9 mouse cellular contexts compared by ENCODE assay signal in the genomic region with DNA sequence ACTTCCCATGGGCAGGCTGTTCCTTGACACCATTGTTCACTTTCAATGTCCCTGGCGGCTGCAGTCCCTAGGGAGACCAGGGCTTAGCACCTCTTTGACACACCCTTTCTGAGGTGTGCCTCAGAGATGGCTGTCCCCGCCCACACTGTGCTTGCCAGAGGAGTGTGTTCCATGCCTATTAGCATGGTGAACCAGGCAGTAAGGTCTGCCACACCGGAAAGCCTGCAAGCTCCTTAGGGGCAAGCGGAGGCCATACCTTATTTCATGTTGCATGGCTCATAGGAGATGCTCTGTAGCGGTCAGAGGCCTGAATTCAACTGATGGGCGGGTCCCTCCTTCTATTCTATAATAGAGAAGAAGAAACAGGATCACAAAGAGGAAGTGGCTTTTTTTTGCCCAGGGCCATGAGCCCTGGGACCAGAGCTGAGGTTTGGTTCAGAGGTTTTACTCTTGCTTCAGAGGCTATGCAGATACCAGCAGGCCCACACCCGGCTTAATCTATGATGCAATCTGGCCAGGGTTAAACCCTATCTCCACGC.
DNase-seq lines count a peak whose midpoint lies in the region; ATAC-seq lines count a peak whose summit lies in the region.
"Had no signal": no experiment of that assay in that cellular context is flagged by ENCODE, and none has a peak within 500 bp of the region (broad histone marks: within the 10 kb centered on the region; RNA-seq: fewer than 3 reads in every experiment).

No protein-coding gene starts in this region.

- ATAC-seq in CD4-positive, CD25-positive, alpha-beta regulatory T cell, adult 4 months = peak; percentile 72
- ATAC-seq in heart, embryonic 12.5 days (ENCODE audit: insufficient number of reproducible peaks, low FRiP score) = no peak
- ATAC-seq in limb, embryonic 11.5 days (ENCODE audit: insufficient number of reproducible peaks, low FRiP score, low TSS enrichment, low read depth) = no peak

- DNase-seq in adrenal gland, postnatal 14 days = peak; percentile 37
- no peak for DNase-seq in adrenal gland, adult 8-10 months
- DNase-seq in limb, embryonic 11.5 days (ENCODE audit: low spot score) = peak; percentile 38
- peak; percentile 37 for DNase-seq in skeletal muscle tissue, adult 2 months (ENCODE audit: low read depth, low spot score)
- DNase-seq in right cerebral cortex, postnatal 4 days = no peak
- no peak for DNase-seq in cerebellum, adult 9-11 months

- peak overlapping the region; percentile 80 for H3K27ac ChIP-seq in heart, embryonic 12.5 days (ENCODE audit: poor library complexity, severe bottlenecking)
- peak overlapping the region; percentile 91 for H3K27ac ChIP-seq in limb, embryonic 11.5 days (replicated peaks; ENCODE audit: low read depth, low read length)

- peaks cover 20% of the 10 kb centered on the region for H3K27me3 ChIP-seq in heart, embryonic 12.5 days (replicated peaks)
- H3K27me3 ChIP-seq in limb, embryonic 11.5 days (ENCODE audit: control insufficient read depth, insufficient read depth, low read length) = no peaks in the 10 kb centered on the region

- no peaks in the 10 kb centered on the region for H3K9me3 ChIP-seq in heart, embryonic 12.5 days (replicated peaks)
- H3K9me3 ChIP-seq in limb, embryonic 11.5 days (ENCODE audit: control insufficient read depth, low read length) = no peaks in the 10 kb centered on the region
- H3K9me3 ChIP-seq: megakaryocyte, embryonic 14.5 days had no signal

- 66% methylated on average over 8 of the region's 8 CpGs for WGBS in heart, embryonic 12.5 days
- 62% methylated on average over 8 of the region's 8 CpGs for WGBS in limb, embryonic 11.5 days

- peaks cover 48% of the 10 kb centered on the region for H3K4me1 ChIP-seq in heart, embryonic 12.5 days (replicated peaks)
- peaks cover 43% of the 10 kb centered on the region for H3K4me1 ChIP-seq in limb, embryonic 11.5 days (ENCODE audit: control insufficient read depth, insufficient read depth, low read length)

- 0 out of 2 replicates have a peak overlapping the region, but pooled peaks have one; percentile 16 for H3K9ac ChIP-seq in heart, embryonic 12.5 days
- H3K9ac ChIP-seq in limb, embryonic 11.5 days (ENCODE audit: low read length) = no peak overlapping the region

- no peak overlapping the region for H3K4me3 ChIP-seq in heart, embryonic 12.5 days
- H3K4me3 ChIP-seq in limb, embryonic 11.5 days (ENCODE audit: low read depth, low read length) = no peak overlapping the region
- H3K4me3 ChIP-seq: megakaryocyte, embryonic 14.5 days had no signal

- no peaks in the 10 kb centered on the region; the same call in 1 of the 2 replicates for H3K36me3 ChIP-seq in heart, embryonic 12.5 days
- H3K36me3 ChIP-seq in limb, embryonic 11.5 days (ENCODE audit: control insufficient read depth, insufficient read depth, low read length) = no peaks in the 10 kb centered on the region

- H3K4me2 ChIP-seq in heart, embryonic 12.5 days = no peak overlapping the region
- H3K4me2 ChIP-seq in limb, embryonic 11.5 days (ENCODE audit: low read depth, severe bottlenecking) = no peak overlapping the region

Comparison
In these comparisons a context has a peak if more than half of its experiments do, and no peak if none do; other contexts are left out.
1. DNase-seq: peak in adrenal gland, postnatal 14 days (single experiment), limb, embryonic 11.5 days (single experiment) and skeletal muscle tissue, adult 2 months (single experiment); none in adrenal gland, adult 8-10 months (single experiment), right cerebral cortex, postnatal 4 days (single experiment) and cerebellum, adult 9-11 months (single experiment).